Mouse (Mus musculus): ENCODE measurements around the gene Chst15. TPM values are rescaled to one million over a fixed set of nuclear protein-coding genes. Genes with fewer than 3 reads are reported as not detected.
A peak's percentile ranks its signal among the peaks of the same experiment; 100 is the strongest.

Gene Chst15
- total RNA-seq, 1 experiment from 2014 or later = 34.3 TPM

DNA sequence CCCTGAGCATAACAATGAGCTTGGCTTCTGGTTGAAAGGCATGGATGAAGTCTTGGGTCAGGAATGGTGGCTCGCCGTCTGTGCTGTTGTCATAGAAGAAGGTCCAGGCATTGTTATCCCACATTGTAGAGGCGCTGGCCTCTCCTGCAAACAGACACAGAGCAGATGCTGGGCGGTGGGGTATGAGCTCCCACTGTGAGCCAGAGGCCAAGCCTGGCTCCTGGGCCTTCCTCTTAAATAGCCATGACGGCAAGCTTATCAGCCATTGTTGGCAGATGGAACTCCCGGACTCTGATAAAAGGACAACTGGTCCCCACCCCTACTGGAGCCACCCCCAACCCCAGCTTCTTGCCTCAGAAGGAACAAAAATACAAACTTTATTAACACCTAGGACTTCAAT is 54.3 kb downstream of the Chst15 start:
- no peak for DNase-seq

DNA sequence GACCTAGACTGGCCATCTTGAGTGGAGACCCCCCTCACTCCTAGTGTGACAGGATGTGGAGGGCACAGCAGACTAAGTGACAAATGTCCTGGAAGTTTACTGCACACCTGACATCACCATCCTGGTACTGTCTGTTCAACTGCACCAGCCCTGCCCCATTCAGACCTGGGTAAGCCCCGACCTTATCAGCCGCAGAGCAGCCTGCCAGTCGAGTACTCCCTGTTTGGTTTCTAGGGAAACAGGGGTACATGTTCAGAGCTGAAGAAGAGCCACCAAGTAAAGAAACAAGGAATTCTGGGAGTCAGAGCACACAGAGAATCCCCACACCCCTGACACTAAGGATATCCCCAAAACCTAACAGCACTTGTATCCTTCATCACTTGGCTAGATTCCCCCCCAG is 55.1 kb downstream of the Chst15 start:
- no peak for DNase-seq

DNA sequence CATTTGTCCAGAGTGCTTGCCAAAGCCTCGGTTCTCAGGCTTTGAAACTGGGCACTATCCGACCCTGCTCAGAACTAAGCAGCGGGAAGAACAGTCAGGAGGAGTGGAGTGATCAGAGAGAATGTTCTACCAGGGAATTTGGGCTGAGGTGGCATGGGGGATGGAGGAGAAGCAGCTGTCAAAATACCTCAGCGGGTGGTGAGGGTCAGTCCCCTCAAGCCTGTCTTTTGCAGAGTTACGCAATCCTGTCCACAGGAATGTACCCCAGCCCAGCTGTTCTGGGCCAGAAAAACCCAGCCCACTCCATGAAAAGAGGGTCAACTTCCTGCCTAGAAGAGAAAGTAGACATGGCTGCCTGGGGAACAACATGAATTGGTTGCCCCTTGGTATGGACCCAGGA is 56.4 kb downstream of the Chst15 start:
- DNase-seq = no peak

DNA sequence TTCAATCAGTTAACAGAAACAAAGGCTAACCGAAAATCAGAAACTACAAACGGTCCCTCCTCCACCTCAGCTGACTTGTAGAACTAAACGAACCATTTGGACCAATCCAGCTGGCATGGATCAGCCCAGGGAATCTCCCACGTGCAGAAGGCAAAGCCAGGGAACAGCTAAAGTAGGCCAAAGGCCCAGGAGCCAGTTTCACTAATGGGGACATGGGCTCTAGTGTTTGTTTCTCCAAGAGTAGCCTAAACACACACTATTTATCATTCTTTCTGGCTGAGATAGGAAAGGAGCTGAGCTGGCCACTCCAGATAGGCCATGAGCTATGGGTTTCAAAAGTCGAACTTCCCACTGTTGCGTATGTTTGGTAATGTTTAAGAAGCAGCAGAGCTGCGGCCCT is 58.2 kb downstream of the Chst15 start:
- peak; percentile 63 for DNase-seq

DNA sequence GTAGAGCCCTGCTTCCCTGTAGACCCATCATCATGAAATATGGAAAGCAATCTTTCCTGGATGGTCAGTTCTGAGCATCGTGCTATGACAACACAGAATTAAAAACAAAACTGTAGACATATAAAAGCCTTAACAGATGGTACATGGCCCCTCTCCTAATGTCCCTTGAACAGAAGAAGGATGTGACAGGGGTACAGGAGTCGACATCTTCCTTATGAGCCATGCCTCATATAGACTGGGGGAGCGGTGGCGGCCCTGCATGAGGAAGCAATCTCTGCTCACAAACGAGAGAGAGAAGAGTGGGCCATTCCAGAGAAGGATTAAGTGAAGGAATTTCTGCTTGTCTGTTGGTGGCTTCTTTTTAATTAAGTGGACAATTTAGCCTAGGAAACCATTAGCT is 58.8 kb downstream of the Chst15 start:
- DNase-seq = no peak

DNA sequence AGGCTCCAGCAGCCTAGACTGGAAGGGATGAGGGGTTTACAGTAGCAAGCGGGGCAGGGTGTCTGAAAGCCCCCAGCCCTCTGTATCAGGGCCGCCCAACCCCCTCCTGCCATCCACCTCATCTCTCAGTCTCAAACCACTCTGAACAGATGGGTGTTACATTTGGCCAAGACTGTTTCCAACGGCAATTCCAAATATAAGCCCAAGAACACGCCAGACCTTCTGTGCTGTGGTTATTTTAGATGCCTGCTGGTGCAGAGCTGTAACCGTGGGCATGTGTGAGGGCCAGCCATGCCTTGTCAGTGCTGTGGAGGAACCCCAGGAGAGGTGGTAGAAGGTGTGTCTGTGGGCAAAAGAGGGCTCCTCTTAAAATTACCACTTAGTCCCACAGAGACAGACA is 63.5 kb downstream of the Chst15 start:
- no peak for DNase-seq

DNA sequence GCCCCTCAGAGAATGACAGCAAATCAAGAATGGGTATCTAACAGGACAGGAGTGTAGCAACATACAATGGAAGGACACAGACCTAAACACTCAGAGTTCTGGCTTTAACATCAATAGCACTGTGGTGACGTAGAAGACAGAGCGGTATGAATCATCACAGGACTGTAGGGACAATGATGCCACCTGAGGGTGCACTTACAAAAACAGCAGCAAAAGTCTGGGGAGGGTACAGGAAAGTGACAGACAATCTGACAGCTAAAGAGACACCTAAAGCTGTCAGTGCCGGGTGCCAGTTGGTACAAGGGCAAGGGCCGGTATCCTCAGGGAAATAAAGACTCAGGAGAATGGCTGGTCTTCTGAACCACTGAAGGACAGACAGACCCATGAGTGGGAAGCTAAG is 64.0 kb downstream of the Chst15 start:
- DNase-seq = no peak

DNA sequence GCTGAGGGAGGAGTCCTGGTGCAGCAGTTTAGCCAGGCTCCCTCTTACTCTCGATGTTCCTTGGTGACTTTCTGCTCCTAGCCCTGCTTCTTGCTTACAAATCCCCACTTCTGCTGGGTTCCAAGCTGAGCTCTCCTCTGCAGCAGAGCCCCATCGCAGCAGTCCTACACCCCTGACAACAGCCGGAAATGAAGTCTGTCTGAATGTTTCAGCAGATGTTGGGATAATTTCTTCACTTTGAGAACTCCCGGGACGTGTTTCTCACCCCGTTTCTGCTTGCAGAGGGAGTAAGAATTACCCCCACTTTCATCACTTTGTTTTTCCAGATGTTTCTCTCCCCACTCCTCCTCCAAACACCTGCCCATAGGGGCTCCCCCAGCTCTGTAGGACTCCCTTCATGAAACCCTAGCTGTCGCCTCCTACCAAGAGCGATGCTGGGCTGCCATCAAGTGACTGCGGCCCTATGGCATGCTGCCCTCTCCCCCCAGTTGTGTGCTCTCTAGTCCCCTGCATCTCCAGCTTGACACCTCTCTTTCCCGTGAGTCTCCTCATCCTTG is 67.4 kb downstream of the Chst15 start:
- DNase-seq = no peak

DNA sequence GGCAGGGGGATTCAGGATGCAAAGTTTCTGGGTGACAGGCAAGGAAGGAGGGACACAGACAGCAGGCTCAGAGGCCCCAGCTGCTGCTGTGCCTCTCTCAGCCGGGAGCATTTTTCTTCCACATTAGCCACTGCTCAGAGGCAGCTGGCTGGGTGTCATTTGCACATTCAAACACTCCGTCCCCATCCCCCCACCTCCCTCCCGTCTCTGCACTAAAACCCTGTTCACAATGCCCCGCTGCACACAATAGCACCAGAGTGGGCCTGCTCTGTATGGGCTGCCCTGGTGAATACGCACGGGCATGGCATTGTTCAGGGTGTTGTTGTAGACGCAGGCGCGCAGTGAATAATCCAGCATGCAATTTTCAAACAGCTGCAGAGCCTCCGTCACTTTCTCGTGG is 69.5 kb downstream of the Chst15 start:
- DNase-seq = no peak

DNA sequence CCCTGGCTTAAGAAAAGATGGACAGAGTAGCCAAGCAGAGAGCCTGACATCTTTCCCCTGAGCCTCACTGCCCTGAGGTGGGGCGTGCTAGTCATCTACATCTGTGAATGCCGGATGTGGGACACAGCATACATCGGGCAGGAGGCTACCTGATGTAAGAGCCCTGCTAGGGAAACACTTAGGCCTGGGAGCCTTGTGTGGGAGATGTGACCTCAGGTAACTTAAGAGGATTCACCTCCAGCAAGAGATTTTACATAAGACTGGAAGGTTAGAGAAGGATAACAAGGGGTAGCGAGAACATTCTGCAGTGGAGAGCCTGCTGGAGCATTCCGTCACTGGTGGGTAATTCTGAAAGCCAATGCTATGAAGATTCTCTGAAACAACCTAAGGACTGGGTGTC is 69.9 kb downstream of the Chst15 start:
- DNase-seq = no peak

DNA sequence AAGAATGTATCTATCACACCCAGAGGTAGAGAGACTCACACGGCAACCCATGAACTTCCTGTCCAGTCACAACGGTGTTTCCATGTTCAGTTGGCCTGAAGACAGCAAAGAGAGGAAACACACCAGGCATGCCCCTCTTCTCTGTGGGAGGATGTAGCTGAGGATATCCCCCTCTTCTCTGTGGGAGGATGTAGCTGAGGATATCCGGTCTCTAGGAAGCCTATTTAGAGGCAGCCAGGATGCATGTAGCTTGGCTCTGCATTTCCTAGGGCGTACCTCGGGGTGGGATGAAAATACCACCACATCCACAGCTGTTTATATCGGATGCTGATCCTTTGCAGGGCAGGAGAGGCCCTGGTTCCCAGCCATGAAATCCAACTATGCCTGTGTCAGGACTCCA is 71.3 kb downstream of the Chst15 start:
- no peak for DNase-seq

DNA sequence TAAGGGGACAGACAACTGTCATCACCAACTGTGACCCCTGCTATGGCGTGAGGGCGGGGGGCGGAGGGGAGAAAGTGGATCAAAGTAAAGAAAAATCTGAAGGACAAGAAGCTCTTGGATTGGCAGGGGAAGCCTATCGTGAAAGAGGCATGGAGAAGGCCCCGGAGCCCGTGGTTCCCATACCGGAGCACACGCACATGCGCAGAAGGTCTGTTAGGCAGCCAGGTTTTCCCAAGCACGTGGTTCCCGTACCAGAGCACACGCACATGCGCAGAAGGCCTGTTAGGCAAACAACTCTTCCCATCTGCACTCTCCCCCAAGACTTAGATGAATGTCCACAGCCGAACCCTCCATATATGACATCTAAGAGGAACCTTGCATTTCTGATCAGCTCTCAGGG is 72.4 kb downstream of the Chst15 start:
- DNase-seq = no peak

DNA sequence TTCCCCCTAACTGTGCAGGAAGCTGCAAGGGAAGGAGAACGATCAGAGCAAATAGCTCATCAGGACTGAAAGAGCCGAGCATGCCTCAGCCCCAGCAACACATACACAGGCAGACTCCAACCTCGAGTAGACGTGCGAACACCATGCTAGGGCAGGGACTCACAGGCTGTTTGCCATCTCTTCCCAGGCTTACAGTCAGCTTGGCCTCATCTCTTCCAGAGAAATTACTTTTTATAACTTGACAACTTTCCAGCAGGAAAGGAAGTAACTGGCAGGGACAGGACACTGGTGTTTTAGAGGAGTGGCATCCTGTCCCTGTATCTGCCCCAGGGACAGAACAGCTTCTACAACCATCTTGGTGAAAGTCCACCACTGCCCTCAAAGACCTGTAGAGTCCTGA is 73.8 kb downstream of the Chst15 start:
- no peak for DNase-seq

DNA sequence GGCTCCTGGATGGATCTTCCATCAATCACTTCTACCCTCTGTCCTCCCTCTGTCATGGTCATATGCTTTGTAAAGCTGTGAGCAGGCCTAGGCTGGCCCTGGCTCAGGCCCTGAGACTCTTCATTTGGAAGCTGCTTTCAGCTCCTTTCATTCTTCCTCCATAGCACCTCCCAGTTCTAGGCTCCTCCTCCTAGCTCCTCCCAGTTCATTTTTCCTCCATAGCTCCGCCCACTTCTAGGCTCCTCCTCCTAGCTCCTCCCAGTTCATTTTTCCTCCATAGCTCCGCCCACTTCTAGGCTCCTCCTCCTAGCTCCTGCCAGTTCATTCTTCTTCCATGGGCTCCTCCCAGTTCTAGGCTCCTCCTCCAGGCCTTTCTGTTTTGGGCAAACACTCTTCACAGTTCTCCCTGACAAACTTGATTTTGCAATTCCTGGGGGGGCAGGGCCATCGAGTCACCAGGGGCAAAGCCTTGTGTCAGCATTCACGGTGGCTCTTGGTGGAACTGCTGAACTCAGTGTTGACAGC is 74.3 kb downstream of the Chst15 start:
- DNase-seq = peak; percentile 78

DNA sequence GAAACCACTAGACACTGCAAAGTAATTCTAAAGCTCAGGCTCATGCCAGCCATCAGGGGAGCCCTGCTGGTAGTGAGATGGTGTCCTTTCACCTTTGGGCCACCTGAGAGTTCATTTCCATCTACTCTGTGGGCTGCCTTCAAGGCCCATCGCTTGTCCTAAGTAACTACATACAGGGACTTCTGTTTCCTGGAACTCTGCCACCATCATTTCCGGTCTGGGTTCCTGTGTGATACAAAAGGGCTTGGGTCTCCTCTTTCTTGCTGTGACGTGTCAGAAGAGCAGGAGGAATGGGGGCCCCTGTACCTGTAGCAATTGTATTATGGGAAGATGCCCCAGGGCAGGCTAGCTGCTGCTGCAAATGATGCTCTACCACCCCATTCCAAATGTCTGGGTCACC is 78.1 kb downstream of the Chst15 start:
- no peak for DNase-seq

DNA sequence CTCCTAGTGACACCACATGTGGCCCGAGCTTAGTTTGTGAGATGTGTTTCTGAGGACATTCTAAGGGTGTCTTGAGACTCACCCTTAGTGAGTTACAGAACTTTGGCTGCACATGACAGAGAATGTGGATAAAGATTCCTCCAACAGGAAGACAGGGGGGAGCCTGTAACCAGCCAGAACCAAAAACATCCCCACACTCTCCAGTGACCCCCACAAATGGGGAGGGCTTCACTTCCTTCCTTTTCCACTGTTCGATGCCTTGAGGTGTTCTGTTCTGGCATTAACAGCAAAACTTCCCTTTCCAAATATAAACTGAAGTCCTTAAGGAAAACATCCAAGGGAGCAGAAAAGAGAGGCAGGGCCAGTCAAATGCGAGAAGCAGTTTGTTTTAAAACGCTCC is 79.8 kb downstream of the Chst15 start:
- no peak for DNase-seq

DNA sequence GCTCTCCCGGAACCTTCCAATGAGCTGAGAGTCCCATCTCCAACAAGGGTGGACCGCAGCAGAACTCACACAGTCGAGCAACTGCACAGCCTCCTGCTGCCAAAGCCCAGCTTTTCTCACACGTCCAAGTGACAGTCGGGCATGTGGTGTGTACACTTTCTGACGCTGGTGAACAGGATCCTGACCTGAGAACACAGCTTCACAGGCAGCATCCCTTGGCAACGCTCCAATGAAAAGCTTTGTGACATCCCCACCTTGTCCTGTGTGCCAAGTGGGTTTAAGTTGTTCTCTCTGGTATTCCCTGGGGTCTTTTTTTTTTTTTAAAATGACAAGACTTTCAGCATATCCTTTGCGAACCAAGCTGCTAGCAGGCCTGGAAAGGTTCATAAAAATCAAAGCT is 80.2 kb downstream of the Chst15 start:
- peak; percentile 53 for DNase-seq

DNA sequence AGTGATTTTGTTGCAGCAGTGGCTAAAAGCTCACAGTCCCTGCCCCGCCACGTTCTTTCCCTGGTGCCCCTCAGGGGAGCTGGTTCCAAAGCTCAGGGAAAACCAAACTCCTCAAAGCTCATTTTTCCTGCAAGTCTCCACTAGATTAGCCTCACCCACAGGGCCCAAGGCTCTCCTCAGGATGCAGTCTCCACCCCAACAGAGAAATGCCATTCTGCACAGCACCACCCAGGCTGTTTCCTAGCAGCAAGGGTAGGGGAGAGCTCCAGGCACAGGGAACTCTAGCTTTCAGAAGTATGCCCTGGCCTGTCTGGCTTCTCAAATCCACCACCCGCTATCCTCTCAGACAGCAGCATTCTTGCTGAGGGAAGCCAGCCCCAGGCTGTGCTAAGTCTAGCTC is 82.8 kb downstream of the Chst15 start:
- DNase-seq = no peak

DNA sequence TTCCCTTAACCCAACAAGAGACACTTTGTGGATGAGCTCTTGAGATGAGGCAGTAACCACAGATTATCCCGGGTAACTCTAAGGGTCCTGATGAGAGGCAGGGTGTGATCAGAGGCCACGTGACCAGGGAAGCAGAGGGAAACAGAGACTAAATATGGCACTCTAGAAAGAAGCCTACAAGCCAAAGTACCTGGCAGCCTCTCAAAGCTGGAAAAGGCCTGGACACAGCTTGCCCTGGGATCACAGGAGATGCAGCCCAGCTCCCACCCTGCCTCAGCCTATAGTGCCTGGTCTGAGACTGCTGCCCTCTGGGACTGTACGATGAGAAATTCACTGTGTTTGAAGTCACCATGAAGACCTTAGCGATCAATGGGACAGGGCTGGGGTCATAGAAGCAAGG is 83.3 kb downstream of the Chst15 start:
- DNase-seq = no peak

DNA sequence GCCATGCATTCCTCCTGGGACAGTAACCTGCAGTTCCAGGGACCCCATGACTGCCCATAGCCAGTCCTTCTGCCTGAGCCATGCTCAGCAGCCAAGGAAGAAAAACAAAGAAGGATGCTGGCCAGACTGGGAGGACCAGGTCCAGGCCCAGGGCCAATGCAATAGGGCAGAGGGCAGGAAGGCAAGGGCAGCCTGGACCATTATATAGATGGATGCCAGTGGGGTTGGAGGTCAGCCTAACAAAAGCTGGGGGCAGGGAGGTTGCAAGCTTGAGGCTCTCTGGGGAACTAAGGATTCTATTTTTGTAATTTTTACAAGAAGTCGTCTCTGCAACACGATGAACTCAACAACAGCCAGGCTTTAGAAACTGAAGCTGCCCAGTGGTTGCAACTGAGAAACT is 84.1 kb downstream of the Chst15 start:
- DNase-seq = peak; percentile 82

DNA sequence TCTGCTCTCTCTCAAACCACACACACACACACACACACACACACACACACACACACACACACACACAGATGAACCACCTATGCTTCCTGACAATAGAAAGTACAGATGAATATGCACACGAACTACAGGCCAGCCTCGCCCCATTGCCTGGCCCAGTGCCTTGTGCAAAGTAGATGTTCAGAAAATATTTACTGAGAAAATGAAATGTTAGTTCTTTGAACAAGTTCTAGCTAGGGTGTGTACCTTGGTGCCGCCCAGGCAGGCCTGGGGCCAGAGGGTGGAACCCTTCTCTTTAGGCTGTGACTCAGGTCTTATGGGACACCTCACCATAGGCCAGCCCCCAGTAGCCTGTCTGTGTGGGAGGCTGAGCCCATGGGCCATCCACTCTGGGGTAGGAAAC is 85.6 kb downstream of the Chst15 start:
- DNase-seq = no peak

DNA sequence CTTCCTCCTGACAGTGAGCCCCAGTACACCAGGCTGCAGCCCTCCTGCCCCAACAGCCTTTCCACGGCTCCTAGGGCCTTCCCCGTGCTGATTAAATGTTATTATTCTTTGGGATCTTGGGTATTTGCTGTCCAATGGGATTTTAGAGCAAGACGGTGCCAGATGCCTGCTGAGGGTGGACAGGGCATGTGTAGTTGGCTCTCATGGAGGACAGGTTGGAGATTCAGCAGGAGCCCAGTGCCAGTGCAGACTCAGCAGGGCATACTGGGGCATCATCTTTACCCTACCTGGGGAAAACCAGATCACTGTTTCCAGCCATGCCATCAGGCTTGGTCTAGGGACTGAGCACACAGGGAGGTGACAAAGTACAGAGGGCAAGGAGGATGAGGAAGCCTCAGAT is 86.1 kb downstream of the Chst15 start:
- no peak for DNase-seq

DNA sequence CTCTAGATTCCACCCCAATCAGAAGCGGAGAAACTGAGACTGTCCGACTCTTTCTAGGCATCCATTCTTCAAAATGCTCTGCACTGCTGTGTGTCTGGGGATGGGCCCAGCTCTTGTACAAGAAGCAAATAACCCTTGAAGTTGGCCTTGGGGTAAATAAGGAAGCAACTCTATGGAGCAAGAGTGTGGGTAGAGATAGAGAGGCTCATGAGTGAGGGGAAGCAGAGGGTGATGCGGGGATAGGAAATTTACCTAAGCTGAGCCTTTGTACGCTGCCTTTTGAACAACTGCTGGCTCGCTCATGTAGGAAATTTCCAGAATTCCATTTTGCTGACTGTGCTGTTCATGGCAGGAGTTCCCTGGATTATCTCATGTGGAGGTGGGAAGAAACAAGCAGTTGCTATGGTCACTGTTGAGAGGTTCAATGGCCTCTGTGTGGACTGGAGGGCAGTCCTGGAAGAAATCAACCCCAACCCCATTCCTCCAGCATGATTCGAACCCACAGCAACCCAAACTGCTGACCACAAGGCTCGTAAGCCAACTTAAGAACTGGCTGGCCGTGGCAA is 89.9 kb downstream of the Chst15 start:
- DNase-seq = no peak

DNA sequence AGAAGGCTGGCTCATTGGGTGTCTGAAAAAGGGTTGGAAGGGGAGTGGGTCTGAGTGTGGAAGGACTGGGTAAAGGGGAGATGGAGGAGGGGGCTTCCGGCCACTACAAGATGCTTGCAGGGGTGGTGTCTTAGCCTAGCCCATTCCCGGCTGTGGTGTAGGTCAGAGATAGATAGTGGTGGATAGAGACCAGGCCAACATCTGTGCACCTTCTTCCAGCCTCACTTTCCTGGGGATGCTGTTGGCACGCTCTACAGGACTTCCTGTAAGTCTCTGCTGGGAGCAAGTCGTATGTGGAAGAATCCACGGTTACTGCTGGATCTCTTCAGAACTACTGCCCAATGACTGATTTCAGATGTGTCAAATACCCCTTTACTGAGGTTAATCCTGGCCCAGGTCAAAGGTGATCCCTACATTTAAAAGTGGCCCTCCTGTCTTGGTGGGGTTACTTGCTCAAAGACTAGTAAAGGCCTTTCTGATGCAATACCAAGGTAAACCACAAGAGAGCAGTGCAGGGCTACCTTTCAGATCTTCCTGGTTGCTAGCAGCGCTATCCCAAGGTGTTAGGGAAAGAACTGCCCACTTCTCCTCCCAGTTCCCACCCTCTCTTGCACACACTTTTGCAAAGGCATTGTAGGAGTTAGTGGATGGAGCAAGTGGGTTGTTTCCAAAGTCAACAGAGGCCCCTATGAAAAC is 90.5 kb downstream of the Chst15 start:
- DNase-seq = peak; percentile 86

Data from adrenal gland, postnatal 14 days (tissue).